10 mouse cellular contexts compared by ENCODE assay signal in the genomic region with DNA sequence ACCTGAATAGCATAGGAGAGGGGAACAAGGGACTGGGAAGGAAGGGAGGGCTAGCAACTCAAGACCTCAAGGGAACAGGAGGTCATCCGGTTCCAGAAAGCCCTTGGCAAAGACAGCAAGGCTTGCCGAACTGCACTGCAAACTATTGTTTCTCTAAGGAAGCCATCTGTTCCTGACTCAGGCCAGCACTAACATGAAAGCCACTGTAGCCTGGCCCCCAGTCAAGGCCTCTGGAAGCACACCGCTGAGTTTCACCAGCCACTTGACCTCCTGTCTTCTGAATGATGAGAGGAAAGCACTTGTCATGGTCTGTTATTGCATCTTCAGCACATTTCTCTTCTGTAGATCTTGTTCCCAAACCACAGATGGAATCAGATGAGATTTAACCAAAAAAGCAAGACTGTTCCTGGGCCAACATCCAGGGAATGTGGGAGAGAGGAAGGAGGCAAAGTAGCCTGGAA. TPM values are rescaled to one million over a fixed set of nuclear protein-coding genes. Genes with fewer than 3 reads are reported as not detected.
DNase-seq lines count a peak whose midpoint lies in the region; ATAC-seq and TF ChIP-seq lines count a peak whose summit lies in the region.
"Had no signal": no experiment of that assay in that cellular context is flagged by ENCODE, and none has a peak within 500 bp of the region (broad histone marks: within the 10 kb centered on the region; RNA-seq: fewer than 3 reads in every experiment).

No protein-coding gene starts in this region.

- H3K36me3 ChIP-seq in limb, embryonic 10.5 days: no peaks in the 10 kb centered on the region
- no peaks in the 10 kb centered on the region for H3K36me3 ChIP-seq in forebrain, embryonic 12.5 days (replicated peaks)
- H3K36me3 ChIP-seq: liver, embryonic 13.5 days had no signal

- no peaks in the 10 kb centered on the region for H3K4me1 ChIP-seq in limb, embryonic 10.5 days
- H3K4me1 ChIP-seq in forebrain, embryonic 12.5 days: no peaks in the 10 kb centered on the region
- H3K4me1 ChIP-seq: liver, embryonic 13.5 days had no signal

- H3K27ac ChIP-seq in gastrocnemius, adult 2 months: peak overlapping the region; percentile 56
- no peak overlapping the region for H3K27ac ChIP-seq in limb, embryonic 10.5 days
- no peak overlapping the region for H3K27ac ChIP-seq in forebrain, embryonic 12.5 days
- H3K27ac ChIP-seq: liver, embryonic 13.5 days had no signal

- no peak overlapping the region for H3K9ac ChIP-seq in forebrain, embryonic 12.5 days
- H3K9ac ChIP-seq: liver, embryonic 13.5 days had no signal

- WGBS in limb, embryonic 10.5 days: 80% methylated on average over 3 of the region's 3 CpGs
- WGBS in forebrain, embryonic 12.5 days: 85% methylated on average over 3 of the region's 3 CpGs

- no peak for TF ChIP-seq CTCF in gastrocnemius, adult 2 months (IDR thresholded peaks at IDR 0.05)

- no peaks in the 10 kb centered on the region for H3K27me3 ChIP-seq in limb, embryonic 10.5 days (ENCODE audit: low read depth, poor library complexity, severe bottlenecking)
- no peaks in the 10 kb centered on the region for H3K27me3 ChIP-seq in forebrain, embryonic 12.5 days
- H3K27me3 ChIP-seq: liver, embryonic 13.5 days had no signal

- DNase-seq in ovary, adult 18-20 months (ENCODE audit: low spot score): peak; percentile 41
- no peak for DNase-seq in ovary, postnatal 10 days (ENCODE audit: low spot score)
- peak; percentile 75 for DNase-seq in gastrocnemius, adult 2 months
- DNase-seq in heart, postnatal 36 days: peak; percentile 58 to 62
- peak; percentile 10 for DNase-seq in ovary, postnatal 36 days (ENCODE audit: low spot score)
- DNase-seq in limb, embryonic 10.5 days (ENCODE audit: low spot score): no peak
- DNase-seq in layer of hippocampus, adult 11-12 months (ENCODE audit: low spot score): no peak
- DNase-seq: liver, embryonic 13.5 days had no signal

- no peaks in the 10 kb centered on the region for H3K9me3 ChIP-seq in limb, embryonic 10.5 days (replicated peaks)
- H3K9me3 ChIP-seq in forebrain, embryonic 12.5 days: no peaks in the 10 kb centered on the region
- H3K9me3 ChIP-seq: liver, embryonic 13.5 days had no signal

- H3K4me3 ChIP-seq in gastrocnemius, adult 2 months: no peak overlapping the region
- H3K4me3 ChIP-seq in limb, embryonic 10.5 days: no peak overlapping the region
- H3K4me3 ChIP-seq in forebrain, embryonic 12.5 days (replicated peaks): no peak overlapping the region
- H3K4me3 ChIP-seq: liver, embryonic 13.5 days had no signal

- no peak overlapping the region for H3K4me2 ChIP-seq in forebrain, embryonic 12.5 days
- H3K4me2 ChIP-seq: liver, embryonic 13.5 days had no signal

- ATAC-seq in forebrain, embryonic 12.5 days (ENCODE audit: low FRiP score): no peak
- ATAC-seq: inflammation-experienced regulatory T-cells, adult 6 months had no signal

- intact Hi-C loops in gastrocnemius, adult 2 months (cut with DNase I): no loop called here
- intact Hi-C loops in heart, postnatal 36 days (cut with DNase I): no loop called here

RNA-seq across cellular contexts. Expression of gene Nxt1, which starts 45.4 kb away (rescaled TPM):
- total RNA-seq in gastrocnemius, adult 2 months (2021): 1 to 10 TPM; 6.6 to 7.7 TPM
- total RNA-seq in heart, postnatal 36 days (2021): 10 to 100 TPM in 1 of 2 experiments, 1 to 10 TPM in 1; 7.1 to 10.2 TPM
- 140 and 146 TPM in 2 replicates for polyA plus RNA-seq in limb, embryonic 10.5 days (2016; fragmentation: Nextera tagmentation; extraction: Ambion mirVana)
- polyA plus RNA-seq in forebrain, embryonic 12.5 days (2016; fragmentation: Nextera tagmentation; extraction: Ambion mirVana): 109 and 114 TPM in 2 replicates

RNA-seq across cellular contexts. Expression of gene Gzf1, which starts 53.8 kb away (rescaled TPM):
- total RNA-seq in gastrocnemius, adult 2 months (2021): 10 to 100 TPM; 18.9 to 26.3 TPM
- total RNA-seq in heart, postnatal 36 days (2021): 10 to 100 TPM; 23.0 to 26.3 TPM
- 24.3 and 27.7 TPM in 2 replicates for polyA plus RNA-seq in limb, embryonic 10.5 days (2016; fragmentation: Nextera tagmentation; extraction: Ambion mirVana)
- 22.8 and 25.7 TPM in 2 replicates for polyA plus RNA-seq in forebrain, embryonic 12.5 days (2016; fragmentation: Nextera tagmentation; extraction: Ambion mirVana)

Comparison
In these comparisons a context has a peak if more than half of its experiments do, and no peak if none do; other contexts are left out.
1. DNase-seq: peak in ovary, adult 18-20 months (single experiment), gastrocnemius, adult 2 months (single experiment), heart, postnatal 36 days (2 of 2) and ovary, postnatal 36 days (single experiment); none in ovary, postnatal 10 days (single experiment), limb, embryonic 10.5 days (single experiment) and layer of hippocampus, adult 11-12 months (single experiment).